Mouse (Mus musculus): Measurements from ENCODE around the gene Rps29. TPM values are rescaled to one million over a fixed set of nuclear protein-coding genes. Genes with fewer than 3 reads are reported as not detected.
A peak's percentile ranks its signal among the peaks of the same experiment; 100 is the strongest.

Gene Rps29
- total RNA-seq, 2 experiments from 2014 or later = 1,319 to 1,411 TPM

DNA sequence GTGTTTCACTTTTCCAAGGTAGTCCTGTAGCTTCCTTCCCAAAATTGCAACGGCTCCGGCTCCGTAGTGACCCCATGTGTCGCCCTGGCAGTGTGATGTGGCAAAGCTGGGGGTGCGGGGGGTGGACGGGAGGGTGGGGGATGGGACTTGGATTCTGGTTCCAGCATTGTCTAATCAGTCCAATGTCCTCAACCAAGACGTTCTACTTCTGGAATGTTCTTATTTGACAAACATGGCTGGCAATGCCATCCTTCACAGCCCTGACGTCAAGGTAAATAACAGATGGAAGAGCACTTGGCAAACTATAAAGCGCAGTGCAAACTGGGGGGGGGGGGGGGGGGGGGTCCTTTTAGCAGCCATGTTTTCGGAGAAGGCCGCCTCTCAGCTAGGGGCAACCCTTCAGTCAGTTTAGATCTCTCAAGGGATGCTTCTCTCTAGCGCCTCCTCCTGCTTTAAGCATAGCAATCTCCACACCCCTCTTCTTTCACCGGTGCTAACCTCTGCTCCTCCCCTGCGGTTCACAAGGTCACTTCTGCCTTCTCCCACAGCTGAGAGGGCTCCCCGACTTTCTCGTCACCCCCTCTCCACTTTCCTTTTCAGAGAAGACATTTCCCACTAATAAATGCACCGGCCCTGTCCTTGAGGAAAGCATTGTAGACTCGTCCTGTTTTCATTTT is 29.2 kb downstream of the Rps29 start:
- peak in 1 of 2 experiments; percentile 15 for DNase-seq

GRCm38 (mm10) chr12:69127626-69128025 is 31.4 kb downstream of the Rps29 start:
- no peak for DNase-seq

DNA sequence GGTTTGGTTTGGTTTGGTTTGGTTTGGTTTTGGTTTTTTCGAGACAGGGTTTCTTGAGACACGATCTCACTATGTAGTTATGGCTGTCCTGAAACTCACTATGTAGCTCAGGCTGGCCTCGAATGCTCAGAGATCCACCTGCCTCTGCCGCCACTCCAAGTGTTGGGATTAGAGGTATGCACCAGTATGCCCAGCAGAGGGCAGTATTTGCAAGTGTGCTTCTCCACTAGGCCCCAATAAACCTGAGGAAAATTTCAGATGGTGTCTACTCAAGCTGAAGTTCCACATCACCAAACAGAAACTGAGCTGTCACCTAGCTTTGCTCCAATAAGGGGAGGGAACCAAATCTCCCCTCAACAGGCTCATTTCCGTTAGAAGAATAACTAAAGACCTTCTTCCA is 31.8 kb downstream of the Rps29 start:
- DNase-seq = peak; percentile 19 to 43

GRCm38 (mm10) chr12:69125066-69125465 is 33.9 kb downstream of the Rps29 start:
- DNase-seq = no peak

DNA sequence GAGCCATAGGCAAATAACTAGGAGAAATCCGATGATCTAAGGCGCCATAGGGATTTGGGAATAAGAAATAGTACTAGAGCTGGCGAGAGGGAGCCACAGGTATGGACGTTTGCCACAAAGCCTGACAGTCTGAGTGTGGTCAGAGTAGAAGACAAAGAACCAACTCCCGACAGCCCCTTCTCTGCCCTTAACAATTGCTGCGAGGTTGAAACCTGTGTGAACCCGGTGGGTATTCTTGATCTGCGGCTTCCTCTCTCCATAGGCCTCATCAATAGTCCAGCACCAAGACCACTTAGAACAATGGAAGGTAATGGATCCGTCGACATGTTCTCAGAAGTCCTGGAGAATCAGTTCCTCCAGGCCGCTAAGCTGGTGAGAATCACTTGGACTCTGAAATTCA is 36.2 kb downstream of the Rps29 start:
- no peak for DNase-seq

DNA sequence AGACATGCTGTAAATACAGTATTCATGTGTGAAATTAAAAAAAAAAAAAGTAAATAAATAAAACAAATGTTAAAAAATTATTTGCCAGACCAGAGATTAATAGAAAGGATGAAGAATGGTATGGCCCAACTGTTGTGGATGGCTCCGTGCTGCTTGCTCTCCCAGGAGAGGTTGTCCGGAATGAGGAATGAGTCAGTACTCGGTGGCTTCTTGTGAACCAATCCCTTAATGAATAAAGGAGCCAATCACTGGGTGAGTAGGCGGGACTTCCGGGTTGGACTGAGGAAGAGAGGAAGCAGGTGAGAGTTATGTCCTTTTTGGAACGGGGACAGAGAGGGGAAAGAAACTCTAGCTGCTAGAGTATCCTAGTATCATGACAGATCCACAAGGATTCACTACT is 39.1 kb downstream of the Rps29 start:
- no peak for DNase-seq

Small RNA genes within 50 kb of the gene (microRNA-seq; reads per million reads assigned to microRNA genes)
- gene Gm47287 (not detected), gene Gm47295 (3.5 reads per million, percentile 9 among the genes with 10 or more reads in this experiment)

Other genes with a start within 250 kb of the Rps29 start
- gene Lrr1, start 9.6 kb upstream of the Rps29 start, total RNA-seq (2021) = under 1 TPM; 0.46 to 0.86 TPM
- 100 to 1,000 TPM; 617 to 646 TPM for gene Rpl36al, start 24.9 kb upstream of the Rps29 start, total RNA-seq (2021)
- 10 to 100 TPM; 68.5 to 76.3 TPM for gene Mgat2, start 25.0 kb upstream of the Rps29 start, total RNA-seq (2021)
- 1 to 10 TPM; 4.9 to 6.3 TPM for gene Gm49383, start 37.9 kb upstream of the Rps29 start, total RNA-seq (2021)
- gene Dnaaf2, start 39.2 kb upstream of the Rps29 start, total RNA-seq (2021) = 1 to 10 TPM in 1 of 2 experiments, under 1 TPM in 1; 0.93 to 1.2 TPM
- gene Gm49384, start 45.1 kb upstream of the Rps29 start, total RNA-seq (2021) = 1 to 10 TPM; 4.8 to 5.7 TPM
- gene Pole2, start 69.0 kb upstream of the Rps29 start, total RNA-seq (2021) = 1 to 10 TPM; 3.0 TPM
- gene Klhdc1, start 82.0 kb upstream of the Rps29 start, total RNA-seq (2021) = 1 to 10 TPM; 4.9 to 8.0 TPM
- gene Klhdc2, start 137.5 kb upstream of the Rps29 start, total RNA-seq (2021) = 10 to 100 TPM; 58.1 to 69.0 TPM
- gene Nemf, start 198.0 kb upstream of the Rps29 start, total RNA-seq (2021) = 10 to 100 TPM; 43.7 to 45.6 TPM
- gene Arf6, start 213.0 kb upstream of the Rps29 start, total RNA-seq (2021) = 100 to 1,000 TPM; 114 to 154 TPM
- 1 to 10 TPM in 1 of 2 experiments, not detected in 1; 1.1 TPM for gene Gm9887, start 213.3 kb upstream of the Rps29 start, total RNA-seq (2021)

Data from adrenal gland, postnatal 36 days (tissue).